Mouse (Mus musculus): ENCODE data around the gene Slc13a2.

Slc13a2 gene

DNA sequence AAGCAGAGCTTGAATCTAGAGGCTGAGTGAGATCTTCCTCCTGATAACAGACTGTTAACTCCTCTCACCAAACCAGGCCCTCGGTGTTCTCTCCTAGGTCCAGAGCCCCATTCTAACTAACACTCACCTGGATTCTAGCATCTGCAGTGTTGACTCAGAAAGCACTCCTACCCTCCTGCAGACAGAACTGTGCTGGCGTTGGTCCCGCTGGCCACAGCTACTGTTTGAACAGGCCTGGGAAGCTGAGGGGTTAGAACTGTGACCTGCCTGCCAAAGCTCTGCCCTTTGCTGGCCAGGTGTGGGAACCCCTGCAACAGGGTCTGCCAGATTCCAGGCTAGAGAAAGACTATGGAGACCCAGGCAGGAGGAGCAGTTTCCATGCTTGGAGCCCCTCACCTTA, 29.3 kb downstream of the Slc13a2 start:
- DNase-seq (ENCODE audit: low spot score), result no peak

DNA sequence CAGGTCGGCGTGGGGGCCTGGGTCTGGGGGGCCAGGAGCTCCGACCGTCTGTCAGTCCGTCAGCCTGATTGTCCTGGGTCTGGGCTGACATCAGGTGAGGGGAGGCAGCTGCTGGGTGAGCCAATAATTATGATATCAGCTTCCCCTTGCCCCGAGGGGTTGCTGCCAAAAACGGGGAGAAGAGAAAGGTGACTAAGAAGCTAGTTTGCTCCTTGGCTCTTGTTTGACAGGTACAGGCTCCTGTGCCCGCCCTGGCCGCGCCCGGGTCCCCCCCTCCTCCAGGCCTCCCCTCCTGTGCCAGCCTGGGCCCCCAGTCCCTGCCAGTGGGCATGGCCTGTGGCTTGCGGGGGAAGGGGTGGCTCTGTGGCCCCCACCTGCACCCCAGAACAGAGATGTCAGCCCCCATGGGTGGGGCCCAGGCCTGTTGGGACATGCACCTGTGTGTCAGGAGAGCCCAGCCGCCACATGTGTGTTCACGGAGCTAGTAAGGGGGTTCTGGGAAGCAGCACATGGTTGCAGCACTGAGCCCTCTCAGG, 35.4 kb downstream of the Slc13a2 start, which contains the start of gene Foxn1:
Gene Foxn1 (minus strand): TSS at position 51 of the 536 bp plus-strand sequence.
- DNase-seq (ENCODE audit: low spot score), result no peak

DNA sequence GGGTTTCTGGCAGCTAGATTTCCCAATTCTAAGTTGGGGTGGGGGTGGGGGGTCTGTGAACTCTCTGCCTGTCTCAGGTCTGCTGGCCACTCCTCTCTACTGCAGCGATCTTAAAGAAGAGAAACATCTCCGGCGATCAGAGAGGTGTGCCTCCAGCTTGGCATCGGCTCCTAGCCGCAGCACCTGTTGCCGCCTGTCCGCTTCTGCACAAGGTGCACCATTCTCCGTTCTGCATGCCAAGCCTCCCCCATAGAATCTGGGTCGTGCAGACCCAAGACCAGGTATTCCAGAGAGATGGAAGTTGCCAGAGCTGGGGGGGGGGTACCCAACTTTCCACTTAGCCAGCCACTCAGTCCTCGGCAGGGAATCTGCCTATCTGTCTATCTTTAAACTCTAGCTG, 36.2 kb downstream of the Slc13a2 start:
- DNase-seq (ENCODE audit: low spot score), result no peak

- DNase-seq (ENCODE audit: low spot score), result peak; percentile 37
Measured at GRCm38 (mm10) chr11:78382701-78383100, 39.3 kb downstream of the Slc13a2 start.

DNA sequence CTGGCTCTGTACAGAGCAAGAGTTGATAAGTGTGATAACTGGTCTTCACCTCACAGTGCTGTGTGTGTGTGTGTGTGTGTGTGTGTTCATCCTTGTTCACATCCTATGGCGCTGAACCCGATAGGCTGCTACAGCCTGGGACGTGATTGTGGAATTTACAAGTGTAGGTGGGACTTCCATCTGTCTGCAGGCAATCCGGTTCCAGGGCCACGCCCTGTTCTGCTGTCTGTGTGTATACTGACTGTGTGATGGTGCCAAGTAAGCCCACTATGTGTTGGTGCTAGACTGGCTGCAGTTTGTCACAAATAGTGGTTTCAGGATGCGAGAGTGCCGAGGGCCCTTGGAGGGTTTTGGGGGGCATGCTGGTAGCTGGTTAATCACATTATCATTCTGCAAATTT, 39.7 kb downstream of the Slc13a2 start:
- no peak for DNase-seq (ENCODE audit: low spot score)

- no peak for DNase-seq (ENCODE audit: low spot score)
Measured at GRCm38 (mm10) chr11:78380996-78381395, 41.0 kb downstream of the Slc13a2 start.

- no peak for DNase-seq (ENCODE audit: low spot score)
Measured at GRCm38 (mm10) chr11:78380351-78380750, 41.7 kb downstream of the Slc13a2 start.

- no peak for DNase-seq (ENCODE audit: low spot score)
Measured at GRCm38 (mm10) chr11:78377549-78378159, 44.4 kb downstream of the Slc13a2 start.

DNA sequence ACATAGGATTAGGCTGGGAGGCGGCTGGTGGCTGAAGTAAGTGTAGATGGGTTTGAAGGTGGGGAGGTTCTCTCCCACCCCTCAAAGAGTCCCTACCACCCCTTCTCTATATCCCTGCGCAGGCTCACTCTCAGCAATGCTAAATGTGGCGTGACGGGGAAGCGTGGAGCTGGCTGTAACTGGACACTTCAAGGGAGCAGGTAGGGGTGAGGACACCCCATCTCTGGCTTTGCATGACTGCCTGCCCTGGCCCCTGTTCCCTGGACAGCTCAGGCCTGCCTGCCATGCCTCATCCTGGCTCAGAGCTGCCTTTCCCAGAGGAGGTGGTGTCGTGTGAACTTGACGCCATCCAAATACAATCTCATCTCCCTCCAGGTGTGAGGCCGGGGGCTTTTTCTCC, 47.9 kb downstream of the Slc13a2 start:
- no peak for DNase-seq (ENCODE audit: low spot score)

GRCm38 (mm10) chr11:78372610-78373009, 49.4 kb downstream of the Slc13a2 start:
- DNase-seq (ENCODE audit: low spot score), result no peak

GRCm38 (mm10) chr11:78372166-78372565, 49.9 kb downstream of the Slc13a2 start:
- DNase-seq (ENCODE audit: low spot score), result no peak

DNA sequence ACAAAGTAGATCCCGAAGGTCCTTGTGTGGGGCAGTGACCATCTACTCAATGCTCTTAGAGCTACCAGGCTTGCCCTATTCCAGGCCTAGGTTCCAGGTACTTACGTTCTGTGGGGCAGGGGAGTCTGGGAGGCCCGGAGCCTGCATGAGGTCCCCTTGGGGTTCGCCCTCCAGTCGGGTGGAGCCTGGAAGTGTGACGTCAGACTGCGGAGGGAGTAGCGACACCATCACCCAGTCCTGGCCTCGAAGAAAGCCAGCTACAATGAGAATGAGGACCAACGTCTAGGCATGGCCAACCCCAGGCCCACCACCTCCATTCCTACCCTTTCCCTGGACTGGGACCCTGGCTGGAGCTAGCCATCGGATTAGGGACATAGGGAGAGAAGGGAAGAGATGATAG, 50.3 kb downstream of the Slc13a2 start:
- DNase-seq (ENCODE audit: low spot score), result no peak

GRCm38 (mm10) chr11:78370389-78370788, 51.6 kb downstream of the Slc13a2 start:
- DNase-seq (ENCODE audit: low spot score), result no peak

DNA sequence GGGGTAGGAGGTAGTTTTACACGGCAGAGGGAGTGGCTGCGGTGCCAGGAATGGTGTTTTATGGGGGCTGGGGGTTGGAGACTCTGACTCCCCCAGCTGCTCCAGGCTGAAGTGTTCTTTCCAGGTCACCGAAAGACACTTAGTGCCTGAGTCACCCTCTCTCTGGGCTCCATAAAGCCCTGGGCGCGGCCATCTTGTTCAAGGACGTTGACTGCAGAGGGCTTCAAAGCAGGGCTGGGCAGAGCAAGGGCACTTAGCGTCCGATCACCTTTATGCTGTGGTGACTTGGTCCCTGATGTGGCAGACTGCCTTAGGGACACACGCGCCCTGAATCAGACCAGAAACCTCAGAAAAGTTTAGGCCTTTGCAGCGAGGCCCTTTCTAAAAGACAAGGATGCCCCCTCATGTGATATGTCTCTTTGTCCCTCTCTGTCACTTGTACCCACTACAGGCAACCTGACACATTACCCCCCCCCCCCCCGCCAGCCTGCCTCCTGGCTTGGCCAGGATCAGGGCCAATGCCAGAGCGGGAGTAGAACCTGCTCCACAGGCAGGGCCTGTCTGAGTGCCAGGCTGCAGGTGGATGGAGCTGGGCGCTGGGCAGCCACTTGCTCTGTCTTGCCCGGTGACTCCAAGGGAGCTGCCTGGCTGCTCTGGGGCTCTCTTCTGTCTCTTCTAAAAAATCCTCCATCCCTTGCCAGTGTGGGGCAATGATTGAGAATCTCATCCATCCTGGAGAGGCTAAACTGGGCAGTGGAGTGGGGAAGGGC, 54.4 kb downstream of the Slc13a2 start:
- DNase-seq (ENCODE audit: low spot score), result no peak

DNA sequence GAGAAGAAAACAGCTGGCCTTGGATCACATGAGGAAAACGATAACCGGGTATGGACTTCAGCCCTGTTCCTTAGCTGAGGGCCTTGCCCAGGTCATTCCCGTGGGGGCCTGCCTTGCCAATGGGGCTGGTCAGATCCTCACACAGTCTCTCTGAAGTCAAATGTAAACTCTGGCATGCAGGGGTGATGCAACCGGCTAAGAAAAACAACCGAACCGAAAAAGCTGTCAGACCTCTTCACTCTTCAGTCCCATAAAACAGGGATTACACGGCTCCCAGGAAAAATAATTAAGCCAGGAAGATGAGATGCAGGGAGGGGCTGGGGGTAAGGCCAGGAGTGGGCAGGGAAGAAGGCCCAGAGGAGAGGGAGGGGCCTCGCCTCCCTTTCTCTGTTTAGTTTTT, 57.9 kb downstream of the Slc13a2 start:
- no peak for DNase-seq (ENCODE audit: low spot score)

GRCm38 (mm10) chr11:78363309-78364007, 58.6 kb downstream of the Slc13a2 start:
- no peak for DNase-seq (ENCODE audit: low spot score)

GRCm38 (mm10) chr11:78360789-78361131, 61.3 kb downstream of the Slc13a2 start:
- DNase-seq (ENCODE audit: low spot score), result no peak

DNA sequence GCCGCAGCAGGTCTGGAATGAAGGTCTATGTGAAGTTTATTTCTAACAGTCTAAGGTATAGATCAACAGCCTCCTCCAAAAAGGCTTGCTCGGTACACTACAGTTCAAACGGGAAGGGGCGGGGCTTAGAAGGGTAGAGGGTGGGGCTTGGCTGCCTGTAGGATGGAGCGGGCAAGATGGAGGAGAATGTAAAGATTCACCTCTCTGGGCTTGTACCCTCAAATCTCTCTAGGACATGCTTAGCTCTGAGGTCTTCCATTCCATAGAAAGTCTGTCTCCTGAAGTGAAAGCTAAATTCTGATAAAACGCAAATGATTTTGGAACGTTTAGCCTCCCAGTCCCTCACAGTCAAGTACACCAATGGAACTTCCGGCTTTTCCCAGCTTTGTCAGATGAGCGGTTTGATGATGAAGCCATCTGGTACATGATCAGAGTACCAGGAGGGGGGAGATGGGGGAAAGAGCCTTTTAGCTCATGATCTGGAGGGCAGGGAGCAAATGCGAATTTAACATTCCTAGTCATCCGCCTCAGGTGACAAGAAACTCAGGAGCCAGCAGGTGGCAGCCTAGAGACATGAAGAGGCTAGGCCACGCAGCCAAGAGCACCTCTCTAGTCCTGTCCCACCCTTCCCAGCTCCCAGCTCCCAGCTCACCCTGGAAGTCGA, 61.8 kb downstream of the Slc13a2 start:
- DNase-seq (ENCODE audit: low spot score), result peak; percentile 90

GRCm38 (mm10) chr11:78358330-78359007, 63.5 kb downstream of the Slc13a2 start:
- no peak for DNase-seq (ENCODE audit: low spot score)

DNA sequence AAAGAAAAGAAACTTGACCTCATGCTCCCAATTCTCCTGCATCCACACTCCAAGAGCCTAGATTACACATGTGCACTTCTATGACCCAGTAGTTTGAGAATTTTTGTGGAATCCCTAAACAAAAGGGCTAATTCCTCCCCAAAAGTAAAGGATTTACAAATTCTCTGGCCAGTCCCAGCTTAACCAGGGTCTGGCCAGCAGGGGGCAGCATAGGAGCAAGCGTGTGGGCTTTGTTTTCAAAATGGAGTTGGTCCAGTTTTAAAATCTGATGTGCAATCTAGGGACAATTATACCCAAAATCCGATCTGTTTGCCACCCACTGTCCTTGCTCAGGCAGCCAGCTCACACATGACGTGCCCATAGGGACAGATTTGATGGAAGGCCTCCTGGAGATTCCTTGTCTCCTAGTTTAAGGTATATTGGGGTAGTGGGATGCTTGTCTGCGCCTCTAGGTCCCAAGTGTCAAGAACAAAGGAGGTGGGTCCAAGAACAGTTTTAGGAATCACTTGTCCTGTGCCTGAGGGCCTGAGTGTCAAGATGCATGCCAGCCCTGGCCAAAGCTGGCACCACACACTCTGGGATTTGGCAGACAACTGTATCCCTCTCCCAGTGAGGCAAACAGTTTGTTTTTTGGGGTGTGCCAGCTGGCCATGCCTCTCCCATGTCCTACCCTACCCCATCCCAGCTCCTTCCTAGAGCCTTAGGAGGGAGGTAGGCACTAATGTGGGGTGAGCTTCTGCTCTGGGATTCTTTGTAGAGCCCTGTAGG, 66.4 kb downstream of the Slc13a2 start:
- DNase-seq (ENCODE audit: low spot score), result peak; percentile 52

GRCm38 (mm10) chr11:78354905-78355304, 67.1 kb downstream of the Slc13a2 start:
- no peak for DNase-seq (ENCODE audit: low spot score)
